Mouse (Mus musculus): Measurements from ENCODE around the gene Dgka.
"Not testable (repeated sequence)": the region's sequence is repeated elsewhere in the genome, so short reads cannot be mapped to it uniquely, and the experiment has no call there.

The Dgka gene

GRCm38 (mm10) chr10:128731992-128732391, 12.7 kb downstream of the Dgka start:
- no peak for DNase-seq (ENCODE audit: inconsistent ontology term)

- peak; percentile 47 for DNase-seq (ENCODE audit: inconsistent ontology term)
Measured at GRCm38 (mm10) chr10:128731002-128731433, 13.6 kb downstream of the Dgka start.

- DNase-seq (ENCODE audit: inconsistent ontology term), result no peak
Measured at GRCm38 (mm10) chr10:128728059-128728458, 16.6 kb downstream of the Dgka start.

GRCm38 (mm10) chr10:128725466-128725865, 19.2 kb downstream of the Dgka start:
- DNase-seq (ENCODE audit: inconsistent ontology term), result not testable (repeated sequence)

GRCm38 (mm10) chr10:128715559-128716537, 28.8 kb downstream of the Dgka start:
- no peak for DNase-seq (ENCODE audit: inconsistent ontology term)

- not testable (repeated sequence) for DNase-seq (ENCODE audit: inconsistent ontology term)
Measured at GRCm38 (mm10) chr10:128711318-128711717, 33.3 kb downstream of the Dgka start.

GRCm38 (mm10) chr10:128705317-128705693, 39.4 kb downstream of the Dgka start:
- no peak for DNase-seq (ENCODE audit: inconsistent ontology term)

GRCm38 (mm10) chr10:128704491-128705316, 40.0 kb downstream of the Dgka start, which contains the start of gene Cdk2:
Gene Cdk2 (minus strand): TSS chr10:128705031.
- peak; percentile 96 for DNase-seq (ENCODE audit: inconsistent ontology term)

- DNase-seq (ENCODE audit: inconsistent ontology term), result no peak
Measured at GRCm38 (mm10) chr10:128703895-128704294, 40.8 kb downstream of the Dgka start, which contains the start of gene Pmel. Gene Pmel (plus strand): TSS chr10:128704195.

- DNase-seq (ENCODE audit: inconsistent ontology term), result no peak
Measured at GRCm38 (mm10) chr10:128702328-128703007, 42.2 kb downstream of the Dgka start.

- no peak for DNase-seq (ENCODE audit: inconsistent ontology term)
Measured at GRCm38 (mm10) chr10:128700712-128701111, 43.9 kb downstream of the Dgka start.

- DNase-seq (ENCODE audit: inconsistent ontology term), result no peak
Measured at GRCm38 (mm10) chr10:128699611-128700010, 45.0 kb downstream of the Dgka start.

GRCm38 (mm10) chr10:128699006-128699405, 45.6 kb downstream of the Dgka start:
- no peak for DNase-seq (ENCODE audit: inconsistent ontology term)

GRCm38 (mm10) chr10:128697072-128697725, 47.5 kb downstream of the Dgka start:
- DNase-seq (ENCODE audit: inconsistent ontology term), result no peak

GRCm38 (mm10) chr10:128695992-128696807, 48.5 kb downstream of the Dgka start, which contains the start of gene Rab5b:
Gene Rab5b (minus strand): TSS chr10:128696264.
- DNase-seq (ENCODE audit: inconsistent ontology term), result peak; percentile 100

GRCm38 (mm10) chr10:128695411-128695991, 49.2 kb downstream of the Dgka start:
- no peak for DNase-seq (ENCODE audit: inconsistent ontology term)

GRCm38 (mm10) chr10:128674469-128675008, 70.1 kb downstream of the Dgka start:
- DNase-seq (ENCODE audit: inconsistent ontology term), result peak; percentile 41

GRCm38 (mm10) chr10:128673763-128674468, 70.7 kb downstream of the Dgka start, which contains the start of gene Suox:
Gene Suox (minus strand): TSS chr10:128674073.
- DNase-seq (ENCODE audit: inconsistent ontology term), result peak; percentile 92

- no peak for DNase-seq (ENCODE audit: inconsistent ontology term)
Measured at GRCm38 (mm10) chr10:128671148-128671547, 73.5 kb downstream of the Dgka start.
